Mouse (Mus musculus) right cerebral cortex, adult 18-20 months (tissue): ENCODE results near the gene Gm10721.
"Not testable (repeated sequence)": the region's sequence is repeated elsewhere in the genome, so short reads cannot be mapped to it uniquely, and the experiment has no call there.

ENCODE experiments used
- DNase-seq: peaks from one replicate; pipeline ENCODE4 v3.0.0; 2022; ENCODE audit warnings: mixed read lengths

Gm10721 gene

GRCm38 (mm10) chr9:3025653-3026052 is 12.7 kb downstream of the Gm10721 start:
- peak; percentile 40 for DNase-seq

GRCm38 (mm10) chr9:3026136-3026535 is 13.2 kb downstream of the Gm10721 start:
- DNase-seq, result not testable (repeated sequence)

DNA sequence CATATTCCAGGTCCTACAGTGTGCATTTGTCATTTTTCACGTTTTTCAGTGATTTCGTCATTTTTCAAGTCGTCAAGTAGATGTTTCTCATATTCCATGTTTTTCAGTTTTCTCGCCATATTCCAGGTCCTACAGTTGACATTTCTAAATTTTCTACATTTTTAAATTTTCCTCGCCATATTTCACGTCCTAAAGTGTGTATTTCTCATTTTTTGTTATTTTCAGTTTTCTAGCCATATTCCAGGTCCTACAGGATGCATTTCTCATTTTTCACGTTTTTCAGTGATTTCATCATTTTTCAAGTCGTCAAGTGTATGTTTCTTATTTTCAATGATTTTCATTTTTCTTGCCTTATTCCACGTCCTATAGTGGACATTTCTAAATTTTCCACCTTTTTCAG is 13.8 kb downstream of the Gm10721 start:
- DNase-seq, result not testable (repeated sequence)

DNA sequence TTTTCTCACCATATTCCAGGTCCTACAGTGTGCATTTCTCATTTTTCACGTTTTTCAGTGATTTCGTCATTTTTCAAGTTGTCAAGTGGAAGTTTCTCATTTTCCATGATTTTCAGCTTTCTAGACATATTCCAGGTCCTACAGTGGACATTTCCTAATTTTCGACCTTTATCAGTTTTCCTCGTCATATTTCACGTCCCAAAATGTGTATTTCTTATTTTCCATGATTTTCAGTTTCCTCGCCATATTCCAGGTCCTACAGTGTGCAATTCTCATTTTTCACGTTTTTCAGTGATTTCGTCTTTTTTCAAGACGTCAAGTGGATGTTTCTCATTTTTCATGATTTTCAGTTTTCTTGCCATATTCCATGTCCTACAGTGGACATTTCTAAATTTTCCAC is 14.3 kb downstream of the Gm10721 start:
- DNase-seq, result not testable (repeated sequence)

DNA sequence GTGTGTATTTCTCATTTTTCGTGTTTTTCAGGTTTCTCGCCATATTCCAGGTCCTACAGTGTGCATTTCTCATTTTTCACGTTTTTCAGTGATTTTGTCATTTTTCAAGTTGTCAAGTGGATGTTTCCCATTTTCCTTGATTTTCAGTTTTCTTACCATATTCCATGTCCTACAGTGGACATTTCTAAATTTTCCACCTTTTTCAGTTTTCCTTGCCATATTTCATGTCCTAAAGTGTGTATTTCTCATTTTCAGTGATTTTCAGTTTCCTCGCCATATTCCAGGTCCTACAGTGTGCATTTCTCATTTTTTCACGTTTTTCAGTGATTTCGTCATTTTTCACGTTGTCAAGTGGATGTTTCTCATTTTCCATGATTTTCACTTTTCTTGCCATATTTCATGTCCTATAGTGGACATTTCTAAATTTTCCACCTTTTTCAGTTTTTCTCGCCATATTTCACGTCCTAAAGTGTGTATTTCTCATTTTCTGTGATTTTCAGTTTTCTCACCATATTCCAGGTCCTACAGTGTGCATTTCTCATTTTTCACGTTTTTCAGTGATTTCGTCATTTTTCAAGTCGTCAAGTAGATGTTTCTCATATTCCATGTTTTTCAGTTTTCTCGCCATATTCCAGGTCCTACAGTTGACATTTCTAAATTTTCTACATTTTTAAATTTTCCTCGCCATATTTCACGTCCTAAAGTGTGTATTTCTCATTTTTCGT is 16.5 kb downstream of the Gm10721 start:
- peak; percentile 7 for DNase-seq

GRCm38 (mm10) chr9:3030677-3031318 is 17.9 kb downstream of the Gm10721 start:
- not testable (repeated sequence) for DNase-seq

- DNase-seq, result not testable (repeated sequence)
These were observed 21.4 kb downstream of the Gm10721 start, which contains the start of gene Gm17535 for GRCm38 (mm10) chr9:3034299-3034698. Gene Gm17535 (plus strand): TSS chr9:3034599.

GRCm38 (mm10) chr9:3036577-3036976 is 23.6 kb downstream of the Gm10721 start, which contains the start of gene Gm10715:
Gene Gm10715 (plus strand): TSS chr9:3036877.
- DNase-seq, result not testable (repeated sequence)

GRCm38 (mm10) chr9:3038161-3038560 is 25.2 kb downstream of the Gm10721 start:
- not testable (repeated sequence) for DNase-seq
